Mouse (Mus musculus): ENCODE measurements around the gene Rad23b.
"Not testable (repeated sequence)": the region's sequence is repeated elsewhere in the genome, so short reads cannot be mapped to it uniquely, and the experiment has no call there.

Gene Rad23b

DNA sequence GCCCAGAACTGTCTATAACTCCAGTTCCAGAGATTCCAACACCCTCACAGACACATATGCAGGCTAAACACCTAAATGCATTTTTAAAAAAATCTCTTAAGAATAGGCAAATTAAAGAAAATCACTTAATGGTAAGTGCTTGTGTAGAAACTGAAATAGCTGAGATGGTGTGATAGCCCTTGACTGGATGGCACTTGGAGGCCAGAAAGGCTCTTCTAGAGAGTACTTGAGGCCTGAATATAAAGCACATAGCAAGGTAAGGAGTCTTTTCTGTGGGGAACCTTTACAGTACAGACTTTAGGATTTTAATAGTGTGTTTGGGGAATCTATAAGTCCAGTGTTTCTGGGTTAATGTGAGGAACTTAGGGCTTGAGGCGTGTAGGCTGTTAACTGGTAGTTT lies 4.2 kb downstream of the Rad23b start:
- DNase-seq (ENCODE audit: low read depth, low spot score): no peak

DNA sequence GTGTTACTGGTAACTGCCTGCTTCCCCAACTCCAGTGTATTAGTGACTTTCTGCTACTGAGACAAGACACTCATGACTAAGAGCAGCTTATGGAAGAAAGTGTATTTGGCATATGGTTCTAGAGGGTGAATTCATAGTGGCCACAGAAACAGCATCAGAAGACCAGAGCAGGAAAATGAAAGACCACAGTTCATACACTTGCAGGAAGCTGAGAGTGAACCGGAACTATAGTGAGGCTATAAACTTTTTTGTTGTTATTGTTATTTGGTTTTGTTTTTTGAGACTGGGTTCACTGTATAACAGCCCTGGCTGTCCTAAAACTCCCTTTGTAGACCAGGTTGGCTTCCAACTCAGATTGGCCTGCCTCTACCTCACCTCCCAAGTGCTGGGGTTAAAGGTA lies 6.0 kb downstream of the Rad23b start:
- DNase-seq (ENCODE audit: low read depth, low spot score): no peak

DNA sequence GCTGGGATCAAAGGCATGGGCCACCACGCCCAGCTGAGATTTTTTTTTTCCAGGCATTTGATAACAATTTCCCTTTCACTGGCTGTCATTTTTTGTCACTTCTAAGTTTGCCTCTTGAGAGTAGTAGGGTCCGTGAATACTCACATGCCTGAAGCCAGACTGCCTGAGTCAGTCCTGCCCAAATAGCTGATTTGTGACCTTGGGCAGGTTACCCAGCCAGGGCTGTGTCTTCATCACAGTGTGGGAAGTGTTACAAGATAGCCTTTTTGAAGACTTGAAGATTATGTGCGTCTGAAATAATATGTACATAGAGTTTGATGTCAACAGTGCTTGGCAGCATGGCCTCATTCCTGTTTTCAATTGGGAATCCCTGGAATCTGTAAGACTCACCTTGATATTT lies 6.9 kb downstream of the Rad23b start:
- DNase-seq (ENCODE audit: low read depth, low spot score): no peak

DNA sequence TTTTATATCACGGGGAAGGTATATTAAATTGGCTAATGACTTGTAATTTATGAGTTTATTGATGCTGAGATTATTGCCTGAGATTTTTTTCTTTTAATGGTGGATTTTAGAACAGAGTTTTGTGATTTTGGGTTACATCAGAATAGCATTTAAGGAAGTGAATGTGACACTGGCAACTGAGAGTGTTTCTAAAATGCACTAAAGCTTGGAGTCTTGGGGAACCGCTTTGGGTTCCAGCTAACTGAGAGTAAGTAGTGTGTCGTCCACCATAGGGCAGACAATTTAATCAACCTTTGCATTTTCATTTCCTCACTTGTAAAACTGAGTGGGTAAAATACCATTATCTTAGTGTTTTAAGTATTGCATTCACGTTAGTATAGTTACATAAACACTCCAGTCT lies 14.0 kb downstream of the Rad23b start:
- DNase-seq (ENCODE audit: low read depth, low spot score): peak; percentile 37

DNA sequence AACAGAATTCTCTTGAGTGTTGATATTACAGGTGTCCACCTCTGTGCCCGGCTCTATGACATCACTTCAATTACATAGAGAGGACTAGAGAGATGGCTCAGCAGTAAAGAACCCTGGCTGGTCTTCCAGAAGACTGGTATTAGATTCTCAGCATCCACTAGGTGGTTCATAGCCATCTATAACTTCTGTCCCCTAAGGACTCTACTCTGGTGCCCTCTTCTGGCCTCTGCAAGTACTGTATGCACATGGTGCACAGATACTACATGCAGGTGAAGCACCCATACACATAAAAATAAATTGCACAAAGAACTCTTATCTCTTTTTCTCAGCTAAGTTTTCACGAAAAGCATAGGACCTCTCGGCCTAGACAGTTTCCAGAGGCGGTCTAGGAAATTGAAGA lies 14.5 kb downstream of the Rad23b start:
- DNase-seq (ENCODE audit: low read depth, low spot score): peak; percentile 74

DNA sequence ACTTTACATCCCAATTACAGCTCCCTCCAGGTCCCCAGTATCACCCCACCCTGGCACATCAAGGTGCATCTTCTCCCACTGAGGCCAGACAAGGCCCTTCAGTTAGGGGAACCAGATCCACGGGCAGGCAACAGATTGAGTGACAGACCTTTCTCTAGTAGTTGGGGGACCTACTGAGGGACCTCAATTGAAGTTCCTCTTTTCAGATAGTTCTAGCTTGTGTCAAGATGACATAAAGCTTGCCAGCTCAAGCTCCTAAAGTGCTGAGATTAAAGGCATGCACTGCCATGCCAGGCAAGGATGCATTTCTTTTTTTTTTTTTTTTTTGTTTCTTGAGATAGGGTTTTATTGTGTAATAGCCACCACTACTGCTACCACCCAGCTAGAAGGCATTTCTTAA lies 16.2 kb downstream of the Rad23b start:
- peak; percentile 46 for DNase-seq (ENCODE audit: low read depth, low spot score)

DNA sequence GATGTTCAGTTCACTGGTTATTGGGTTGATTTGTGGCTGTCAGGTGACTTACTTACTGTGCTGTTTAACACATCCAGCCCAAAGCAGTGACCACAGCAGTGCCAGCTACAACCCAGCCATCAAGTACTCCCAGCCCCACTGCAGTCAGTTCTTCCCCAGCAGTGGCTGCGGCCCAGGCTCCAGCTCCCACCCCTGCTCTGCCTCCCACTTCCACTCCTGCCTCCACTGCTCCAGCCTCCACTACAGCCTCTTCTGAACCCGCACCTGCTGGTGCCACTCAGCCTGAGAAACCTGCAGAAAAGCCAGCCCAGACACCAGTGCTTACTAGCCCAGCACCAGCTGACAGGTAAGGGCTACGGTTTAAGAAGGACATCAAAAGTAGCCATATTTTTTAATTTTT lies 20.3 kb downstream of the Rad23b start:
- no peak for DNase-seq (ENCODE audit: low read depth, low spot score)

DNA sequence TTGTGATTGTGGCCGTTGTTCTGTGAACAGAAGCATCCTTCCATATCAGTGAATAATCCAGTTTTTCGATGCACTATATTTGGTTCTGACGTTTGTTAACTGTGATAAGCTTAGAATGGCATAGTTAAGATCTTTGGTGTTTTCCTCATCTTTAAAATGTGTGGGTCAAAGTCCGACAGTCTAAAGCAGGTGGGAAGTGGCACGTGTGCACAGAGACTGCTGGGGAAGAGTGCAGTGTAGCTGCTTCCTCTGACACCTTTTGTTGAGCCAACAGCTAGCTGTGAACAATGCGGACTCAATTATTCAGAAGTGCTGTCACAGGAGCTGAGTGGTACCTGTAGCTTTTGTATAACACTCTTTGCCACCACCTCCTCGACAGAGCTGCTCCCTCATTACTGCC lies 21.5 kb downstream of the Rad23b start:
- DNase-seq (ENCODE audit: low read depth, low spot score): no peak

DNA sequence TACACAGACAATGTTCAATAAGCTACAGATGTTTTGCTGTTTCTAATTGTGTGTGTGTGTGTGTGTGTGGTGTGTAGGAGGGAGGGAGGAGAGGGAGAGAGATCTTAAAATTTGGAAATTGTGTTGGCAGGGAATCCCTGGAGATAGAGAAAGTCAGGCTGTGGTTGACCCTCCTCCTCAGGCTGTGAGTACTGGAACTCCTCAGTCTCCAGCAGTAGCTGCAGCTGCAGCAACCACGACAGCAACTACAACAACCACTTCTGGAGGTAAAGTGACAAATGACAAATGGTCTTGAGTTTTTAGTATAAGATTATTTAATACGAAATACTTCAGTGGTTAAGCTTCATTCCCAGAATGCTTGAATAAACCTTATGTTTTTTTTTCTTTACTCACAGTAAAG lies 32.5 kb downstream of the Rad23b start:
- DNase-seq (ENCODE audit: low read depth, low spot score): no peak

DNA sequence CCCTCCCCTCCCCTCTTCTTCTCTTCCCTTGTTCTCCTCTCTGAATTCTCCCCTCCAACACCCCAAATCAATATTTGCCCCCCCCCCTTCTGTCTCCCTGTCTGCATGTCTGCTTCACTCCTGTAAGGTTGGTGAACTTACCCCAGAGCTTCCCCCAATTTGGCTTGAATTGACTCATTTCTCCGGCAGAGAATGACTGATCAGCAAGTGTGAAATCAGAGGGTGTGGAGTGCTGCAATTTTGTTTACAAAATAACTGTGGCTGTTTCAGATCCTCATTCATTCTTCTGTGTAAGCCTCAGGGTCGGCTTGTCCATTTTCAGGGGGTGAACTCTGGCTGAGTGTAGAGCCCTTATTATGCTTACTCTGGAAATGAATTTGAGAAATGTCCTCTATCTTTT lies 36.9 kb downstream of the Rad23b start:
- peak; percentile 68 for DNase-seq (ENCODE audit: low read depth, low spot score)

DNA sequence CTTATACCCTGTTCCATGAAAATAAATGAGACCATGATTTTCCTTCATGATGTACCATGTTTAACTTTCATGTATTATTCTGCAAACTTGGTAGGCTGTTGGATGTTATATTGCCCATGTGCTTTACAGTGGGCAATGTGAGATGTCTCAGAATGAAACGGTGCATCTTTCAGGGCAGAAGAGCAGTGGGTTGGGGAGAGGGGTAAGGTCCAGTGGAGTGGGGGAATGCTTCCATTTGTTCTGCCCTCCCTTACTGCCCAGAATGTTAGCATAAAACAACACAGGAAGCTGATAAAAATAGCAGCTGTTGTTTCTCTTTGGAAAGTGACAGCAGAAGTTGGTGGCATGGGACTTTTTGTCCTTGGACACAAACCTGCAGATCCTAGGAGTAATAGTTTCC lies 41.6 kb downstream of the Rad23b start:
- no peak for DNase-seq (ENCODE audit: low read depth, low spot score)

DNA sequence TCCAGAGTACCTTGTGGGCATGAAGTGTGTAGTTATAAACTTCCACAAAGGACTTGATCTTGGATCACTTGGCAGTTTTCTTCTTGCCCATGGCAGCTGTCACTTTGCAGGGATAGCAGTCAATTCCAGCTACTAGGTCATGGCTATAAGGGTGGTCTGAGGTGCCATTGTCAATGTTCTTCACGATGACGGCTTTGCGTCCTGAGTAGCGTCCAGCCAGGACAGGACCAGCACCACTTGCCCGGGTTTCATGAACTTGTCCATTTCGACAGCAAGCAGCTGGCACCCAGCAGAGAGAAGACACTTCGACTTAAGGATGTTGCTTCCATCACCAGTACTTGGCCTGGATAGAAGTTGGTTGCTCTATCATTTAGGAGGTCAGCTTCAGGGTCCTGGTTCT lies 42.6 kb downstream of the Rad23b start:
- no peak for DNase-seq (ENCODE audit: low read depth, low spot score)

DNA sequence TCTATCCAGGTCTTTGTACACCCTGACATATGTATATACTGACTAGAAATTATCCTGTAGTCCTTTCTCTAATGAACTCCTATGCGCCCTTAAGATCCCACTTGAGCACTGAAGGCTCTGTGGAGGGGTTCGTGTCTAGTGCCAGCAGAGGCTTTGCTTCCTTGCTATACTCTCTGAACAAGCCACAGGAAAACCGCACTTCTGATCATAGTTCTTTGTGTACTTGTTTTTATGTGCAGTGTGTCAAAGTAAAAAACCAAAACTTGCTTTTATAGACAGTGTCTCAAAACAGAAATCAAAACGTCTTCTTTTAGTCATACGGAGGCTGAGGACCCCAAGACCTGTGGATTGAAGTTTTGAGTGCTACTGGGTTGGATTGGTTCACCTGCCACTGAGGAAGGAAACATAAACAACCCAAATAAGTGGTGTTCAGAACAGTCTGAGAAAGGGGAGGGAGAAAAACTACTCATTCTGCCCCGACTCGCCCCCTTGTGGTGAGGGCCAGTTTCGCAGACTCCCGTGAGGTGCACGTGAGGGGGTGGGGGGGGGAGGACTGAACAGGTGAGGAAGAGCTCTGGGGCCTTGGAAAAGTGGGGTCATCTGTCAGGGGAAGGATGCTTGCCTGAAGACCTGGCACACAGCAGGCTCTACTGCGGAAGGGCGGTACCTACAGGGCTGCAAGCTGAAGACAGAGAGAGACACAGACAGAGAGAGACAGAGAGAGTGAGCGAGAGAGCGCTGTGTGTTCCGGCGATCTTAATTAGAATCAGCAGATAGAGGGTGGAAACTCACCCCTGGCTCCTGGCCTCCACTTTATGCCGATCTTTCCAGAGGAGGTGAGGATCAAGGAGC lies 48.3 kb downstream of the Rad23b start:
- DNase-seq (ENCODE audit: low read depth, low spot score): peak; percentile 46

DNA sequence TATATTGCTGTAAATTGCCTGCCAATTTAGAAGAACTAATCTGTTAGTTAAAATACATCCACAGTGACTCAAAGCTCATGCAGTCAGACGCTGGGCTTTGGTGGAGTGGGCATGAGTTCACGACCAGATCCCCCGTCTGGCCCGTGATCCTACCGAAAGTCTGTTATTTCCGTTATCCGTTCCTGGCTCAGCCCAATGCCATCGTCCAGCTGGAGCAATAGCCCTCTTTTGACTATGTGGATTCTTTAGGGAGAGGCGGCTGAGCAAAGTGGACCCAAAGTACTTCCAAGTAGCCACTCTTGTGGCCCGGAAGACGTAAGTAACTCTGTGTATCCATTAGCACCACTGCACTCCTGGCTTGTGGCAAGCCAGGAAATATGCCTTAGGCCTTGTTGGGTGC lies 49.1 kb downstream of the Rad23b start:
- DNase-seq (ENCODE audit: low read depth, low spot score): no peak

DNA sequence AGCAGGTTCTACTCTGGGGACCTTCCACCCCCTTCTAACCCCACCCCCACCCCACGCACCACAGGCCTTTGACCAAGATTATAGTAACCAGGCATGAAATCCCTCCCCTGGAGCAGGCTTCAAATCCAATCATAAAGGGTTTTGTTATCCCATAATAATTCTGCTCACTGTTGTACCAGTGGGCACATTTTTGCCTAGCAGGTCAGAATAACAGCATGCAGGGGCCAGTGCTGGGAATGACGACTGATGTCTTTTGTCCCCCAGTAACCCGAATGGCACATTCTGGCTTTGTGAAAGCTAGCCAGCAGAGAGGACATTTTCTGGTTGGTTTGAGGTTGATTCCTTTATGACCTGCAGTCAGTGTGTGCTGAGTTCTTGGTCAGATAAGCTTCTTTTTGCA lies 55.5 kb downstream of the Rad23b start:
- DNase-seq (ENCODE audit: low read depth, low spot score): no peak

DNA sequence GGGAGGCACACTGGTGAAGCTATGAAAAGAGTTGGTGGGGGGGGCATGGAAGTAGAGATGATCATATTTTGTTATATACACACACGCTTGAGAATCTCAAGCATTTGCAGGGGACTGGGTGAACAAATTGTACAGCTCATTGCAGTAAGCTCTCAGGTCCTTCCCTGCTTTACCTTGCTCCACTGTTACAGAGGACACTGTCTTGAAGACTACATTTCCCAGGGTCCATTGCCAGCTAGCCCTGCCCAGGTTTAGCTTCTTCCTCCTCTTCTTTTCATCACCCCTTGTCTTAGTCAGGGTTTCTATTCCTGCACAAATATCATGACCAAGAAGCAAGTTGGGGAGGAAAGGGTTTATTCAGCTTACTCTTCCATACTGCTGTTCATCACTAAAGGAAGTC lies 56.7 kb downstream of the Rad23b start:
- DNase-seq (ENCODE audit: low read depth, low spot score): no peak

DNA sequence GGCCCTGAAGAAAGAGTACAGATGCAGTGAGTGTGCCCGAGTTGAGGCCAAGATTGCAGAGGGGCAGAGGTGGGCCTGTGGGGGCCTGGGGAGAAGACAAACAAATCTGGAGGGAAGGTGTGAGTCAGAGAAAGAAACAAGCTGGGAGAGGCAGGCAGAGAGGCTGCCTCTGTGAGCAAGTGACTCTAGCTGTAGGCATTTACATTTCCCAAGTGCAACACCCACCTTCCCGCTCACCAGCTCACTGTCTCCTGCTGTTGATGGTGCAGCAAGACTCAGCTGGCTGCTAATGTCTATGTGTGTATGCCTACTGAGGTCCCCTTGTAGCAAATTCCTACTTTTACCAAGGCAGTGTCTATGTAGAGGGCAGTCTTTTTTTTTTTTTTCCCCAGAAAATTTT lies 58.2 kb downstream of the Rad23b start:
- no peak for DNase-seq (ENCODE audit: low read depth, low spot score)

DNA sequence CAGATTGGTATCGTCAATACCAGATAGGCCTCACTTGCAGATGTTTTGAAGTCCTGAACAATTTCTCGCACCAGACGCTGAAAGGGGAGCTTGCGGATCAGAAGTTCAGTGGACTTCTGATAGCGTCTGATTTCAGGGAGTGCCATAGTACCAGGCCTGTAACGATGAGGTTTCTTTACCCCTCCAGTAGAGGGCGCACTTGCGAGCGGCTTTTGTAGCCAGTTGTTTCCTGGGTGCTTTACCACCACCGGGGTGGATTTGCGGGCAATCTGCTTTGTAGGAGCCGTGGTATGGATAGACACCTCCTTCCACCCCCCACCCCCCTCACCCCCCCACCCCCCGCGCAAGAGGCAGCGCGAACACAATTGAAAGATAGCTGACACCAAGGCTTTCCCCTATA lies 59.2 kb downstream of the Rad23b start:
- DNase-seq (ENCODE audit: low read depth, low spot score): no peak

DNA sequence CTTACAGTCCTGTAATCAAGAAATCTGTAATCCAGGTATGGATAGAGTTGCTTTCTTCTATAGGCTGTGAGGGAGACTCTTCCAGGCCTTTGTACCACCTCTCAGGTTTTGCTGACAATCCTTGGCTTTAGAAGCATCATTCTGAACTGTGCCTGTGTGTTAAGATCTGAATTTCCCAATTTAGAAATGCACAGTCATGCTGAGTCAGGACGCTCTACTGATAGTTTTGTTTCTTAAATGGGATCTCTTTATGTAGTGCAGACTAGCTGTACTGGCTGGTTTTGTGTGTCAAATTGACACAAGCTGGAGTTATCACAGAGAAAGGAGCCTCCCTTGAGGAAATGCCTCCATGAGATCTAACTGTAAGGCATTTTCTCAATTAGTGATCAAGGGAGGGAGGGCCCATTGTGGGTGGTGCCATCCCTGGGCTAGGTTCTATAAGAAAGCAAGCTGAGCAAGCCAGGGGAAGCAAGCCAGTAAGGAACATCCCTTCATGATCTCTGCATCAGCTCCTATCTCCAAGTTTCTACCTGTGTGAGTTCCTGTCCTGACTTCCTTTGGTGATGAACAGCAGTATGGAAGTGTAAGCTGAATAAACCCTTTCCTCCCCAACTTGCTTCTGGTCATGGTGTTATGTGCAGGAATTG lies 59.9 kb downstream of the Rad23b start:
- DNase-seq (ENCODE audit: low read depth, low spot score): not testable (repeated sequence)

DNA sequence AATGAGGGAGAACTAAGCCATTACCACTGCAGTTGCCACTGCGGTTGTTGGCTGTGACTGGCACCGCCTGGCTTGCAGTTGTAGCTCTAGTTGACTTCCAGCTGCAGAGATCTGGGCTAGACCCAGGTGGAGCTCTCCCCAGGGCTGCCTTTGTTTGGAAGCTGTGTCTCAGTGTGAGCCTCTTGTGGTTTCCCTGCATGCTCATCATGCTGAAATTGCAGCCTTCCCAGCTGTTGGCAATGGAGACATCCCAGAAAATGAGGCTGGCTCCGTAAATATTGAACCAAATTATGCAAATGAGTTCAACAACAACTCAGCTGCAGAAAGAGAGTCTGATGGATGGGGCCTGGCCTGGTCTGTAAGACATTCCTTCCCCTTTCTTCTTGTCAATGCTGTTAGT lies 66.0 kb downstream of the Rad23b start:
- DNase-seq (ENCODE audit: low read depth, low spot score): no peak

DNA sequence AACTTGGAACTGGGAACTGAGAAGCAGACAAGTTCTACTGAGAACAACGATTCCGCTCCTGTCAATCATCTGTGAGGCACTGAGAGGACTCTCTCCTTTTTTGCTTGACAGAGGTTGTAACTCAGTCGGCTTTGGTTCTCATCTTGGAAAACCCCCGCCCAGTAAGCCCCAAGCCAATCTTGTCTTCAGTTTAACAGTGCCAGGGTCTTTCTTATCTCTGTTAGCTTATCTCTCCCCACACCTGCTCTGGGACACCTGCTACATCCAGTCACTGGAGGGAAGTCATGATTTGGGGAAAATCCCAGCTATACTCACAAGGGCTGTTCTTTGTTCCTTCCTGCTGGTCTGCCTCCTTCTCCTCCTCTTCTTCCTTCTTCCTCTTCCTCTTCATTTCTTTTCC lies 76.4 kb downstream of the Rad23b start:
- DNase-seq (ENCODE audit: low read depth, low spot score): peak; percentile 79

Measured in A20 (cell line).